Mouse (Mus musculus) embryonic fibroblast, embryonic 13.5 days (primary cell): ENCODE measurements around the gene Tulp4.

ENCODE experiments used
- CTCF ChIP-seq: IDR thresholded peaks from 2 replicates; pipeline ENCODE4 v1.5.1; 2011; ENCODE audit warnings: mild to moderate bottlenecking, control low read depth, low read length, moderate library complexity, borderline replicate concordance; ENCODE audit not compliant: insufficient read depth
- POLR2A ChIP-seq: IDR thresholded peaks from 2 replicates; pipeline ENCODE4 v1.6.1; 2011; ENCODE audit warnings: low read depth, mild to moderate bottlenecking, control low read depth, low read length, moderate library complexity

DNA sequence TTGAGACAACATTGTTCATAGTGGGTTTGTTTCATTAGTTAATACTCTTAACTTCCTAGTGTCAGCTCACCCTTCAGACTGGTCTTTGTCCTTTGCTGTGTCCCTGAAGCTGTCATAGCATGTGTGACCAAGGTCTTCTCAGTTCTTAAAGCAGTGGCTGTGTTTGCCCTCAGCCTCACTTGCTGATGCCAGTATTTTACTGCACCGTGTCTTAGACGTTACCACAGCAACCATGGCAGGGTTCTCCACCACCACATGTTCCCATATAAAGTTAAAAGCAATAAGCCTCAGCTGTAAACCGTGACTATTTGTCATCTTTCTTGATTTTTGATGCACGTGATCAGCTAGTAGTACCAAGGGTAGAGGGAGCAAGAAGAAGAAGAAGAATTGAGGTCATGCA, 109.4 kb downstream of the Tulp4 start:
- TF ChIP-seq POLR2A (no peak), CTCF (no peak)
